Mouse (Mus musculus) spleen, adult 12 weeks (tissue): ENCODE data around the gene Cdc34b.
"Not testable (repeated sequence)": the region's sequence is repeated elsewhere in the genome, so short reads cannot be mapped to it uniquely, and the experiment has no call there.

ENCODE experiments used
- DNase-seq: peaks from one replicate; pipeline ENCODE4 v3.0.0; 2022; ENCODE audit warnings: low spot score

The Cdc34b gene

GRCm38 (mm10) chr11:94741732-94742272, at the start of gene Cdc34b:
Cdc34b (plus strand) TSS chr11:94741782.
- no peak for DNase-seq

- DNase-seq = not testable (repeated sequence)
Observed at GRCm38 (mm10) chr11:94692502-94692901, 49.1 kb upstream of the Cdc34b start.

- no peak for DNase-seq
Observed at GRCm38 (mm10) chr11:94695508-94695907, 46.1 kb upstream of the Cdc34b start.

- DNase-seq = no peak
Observed at GRCm38 (mm10) chr11:94697140-94697539, 44.4 kb upstream of the Cdc34b start.

- no peak for DNase-seq
Observed at GRCm38 (mm10) chr11:94697703-94698464, 43.7 kb upstream of the Cdc34b start.

GRCm38 (mm10) chr11:94699399-94699798, 42.2 kb upstream of the Cdc34b start:
- no peak for DNase-seq

- DNase-seq = no peak
Observed at GRCm38 (mm10) chr11:94701401-94702215, 40.0 kb upstream of the Cdc34b start.

GRCm38 (mm10) chr11:94702216-94702610, 39.4 kb upstream of the Cdc34b start:
- DNase-seq = no peak

GRCm38 (mm10) chr11:94704020-94704419, 37.6 kb upstream of the Cdc34b start:
- DNase-seq = no peak

GRCm38 (mm10) chr11:94704472-94704871, 37.1 kb upstream of the Cdc34b start, which contains the start of gene Gm11541:
Gm11541 (minus strand) TSS chr11:94704499.
- no peak for DNase-seq

GRCm38 (mm10) chr11:94713246-94713860, 28.2 kb upstream of the Cdc34b start:
- no peak for DNase-seq

GRCm38 (mm10) chr11:94715622-94716021, 26.0 kb upstream of the Cdc34b start:
- DNase-seq = no peak

- DNase-seq = no peak
Observed at GRCm38 (mm10) chr11:94716754-94717153, 24.8 kb upstream of the Cdc34b start.

- DNase-seq = no peak
Observed at GRCm38 (mm10) chr11:94717239-94717638, 24.3 kb upstream of the Cdc34b start.

- DNase-seq = no peak
Observed at GRCm38 (mm10) chr11:94718113-94718909, 23.3 kb upstream of the Cdc34b start.

GRCm38 (mm10) chr11:94719216-94719615, 22.4 kb upstream of the Cdc34b start:
- DNase-seq = no peak

- no peak for DNase-seq
Observed at GRCm38 (mm10) chr11:94727306-94727705, 14.3 kb upstream of the Cdc34b start.

GRCm38 (mm10) chr11:94728545-94728944, 13.0 kb upstream of the Cdc34b start:
- no peak for DNase-seq

GRCm38 (mm10) chr11:94729565-94729964, 12.0 kb upstream of the Cdc34b start:
- DNase-seq = no peak

- DNase-seq = peak; percentile 5
Observed at GRCm38 (mm10) chr11:94730261-94730660, 11.3 kb upstream of the Cdc34b start.

GRCm38 (mm10) chr11:94731229-94731628, 10.4 kb upstream of the Cdc34b start:
- no peak for DNase-seq

GRCm38 (mm10) chr11:94732773-94733172, 8.8 kb upstream of the Cdc34b start:
- no peak for DNase-seq
